Mouse (Mus musculus): ENCODE measurements around the gene Psma3.

- TF ChIP-seq CTCF (IDR thresholded peaks at IDR 0.05; ENCODE audit: control insufficient read depth, insufficient read depth, insufficient replicate concordance, low read depth, low read length) (no peak), POLR2A (IDR thresholded peaks at IDR 0.05; ENCODE audit: control insufficient read depth, low read depth, low read length) (no peak)
These were observed 33.6 kb upstream of the Psma3 start for GRCm38 (mm10) chr12:70940806-70941205.

All from testis, adult 2 months (tissue).